Mouse (Mus musculus): ENCODE measurements around the gene Spsb4. TPM values are rescaled to one million over a fixed set of nuclear protein-coding genes. Genes with fewer than 3 reads are reported as not detected.

Spsb4 gene
- total and polyA plus RNA-seq, 3 experiments, result not detected

- Histone ChIP-seq H3K9ac (ENCODE audit: control insufficient read depth, low read depth, low read length, poor library complexity, severe bottlenecking) (no peak overlapping the region), H3K36me3 (ENCODE audit: control insufficient read depth in 1 of 2, insufficient read depth in 2 of 2, low read length in 2 of 2) (no peaks in the 10 kb centered on the region), H3K4me3 (ENCODE audit: control insufficient read depth in 1 of 2, insufficient read depth in 1 of 2, low read depth in 2 of 2, low read length in 2 of 2) (no peak overlapping the region), H3K9me3 (replicated peaks; ENCODE audit: insufficient read depth, low read length) (no peaks in the 10 kb centered on the region), H3K4me1 (ENCODE audit: control insufficient read depth in 1 of 2, insufficient read depth in 2 of 2, low read length in 2 of 2) (no peaks in the 10 kb centered on the region), H3K27me3 (ENCODE audit: control insufficient read depth in 1 of 2, insufficient read depth in 2 of 2, low read length in 2 of 2) (no peaks in the 10 kb centered on the region), H3K27ac (ENCODE audit: control insufficient read depth, low read depth, low read length) (no peak overlapping the region), H3K79me2 (ENCODE audit: control insufficient read depth, insufficient read depth, low read length, poor library complexity) (no peaks in the 10 kb centered on the region)
- DNase-seq (ENCODE audit: low read depth, low spot score), result no peak
- TF ChIP-seq GATA1 (IDR thresholded peaks at IDR 0.05; ENCODE audit: low read depth, low read length) (no peak), TBP (IDR thresholded peaks at IDR 0.05; ENCODE audit: low read depth, low read length) (no peak), NELFE (IDR thresholded peaks at IDR 0.05; ENCODE audit: low read depth, low read length) (no peak), MAX (IDR thresholded peaks at IDR 0.05; ENCODE audit: low read length) (no peak), ZMIZ1 (IDR thresholded peaks at IDR 0.05; ENCODE audit: low read depth, low read length) (no peak), BHLHE40 (IDR thresholded peaks at IDR 0.05; ENCODE audit: borderline replicate concordance, low read depth, low read length) (no peak), JUND (IDR thresholded peaks at IDR 0.05; ENCODE audit: low read depth, low read length) (no peak), MAFK (IDR thresholded peaks at IDR 0.05; ENCODE audit: borderline replicate concordance, low read depth, low read length) (no peak), CHD2 (IDR thresholded peaks at IDR 0.05; ENCODE audit: low read length) (no peak), MEF2A (IDR thresholded peaks at IDR 0.05; ENCODE audit: extremely low read depth, insufficient replicate concordance, low read depth, low read length, poor library complexity, severe bottlenecking) (no peak), CHD1 (IDR thresholded peaks at IDR 0.05; ENCODE audit: low read depth, low read length) (no peak), E2F4 (IDR thresholded peaks at IDR 0.05; ENCODE audit: borderline replicate concordance, low read depth, low read length) (no peak), TCF12 (IDR thresholded peaks at IDR 0.05; ENCODE audit: low read depth, low read length) (no peak), ELF1 (IDR thresholded peaks at IDR 0.05; ENCODE audit: low read depth, low read length) (no peak), MYC (IDR thresholded peaks at IDR 0.05; ENCODE audit: low read depth, low read length) (no peak), MAZ (IDR thresholded peaks at IDR 0.05; ENCODE audit: low read depth, low read length) (no peak), USF2 (IDR thresholded peaks at IDR 0.05; ENCODE audit: borderline replicate concordance in 1 of 2, insufficient read depth in 1 of 2, low read depth in 1 of 2, low read length in 2 of 2) (no peak)
These were observed 29.2 kb downstream of the Spsb4 start for GRCm38 (mm10) chr9:96989389-96989990.

DNA sequence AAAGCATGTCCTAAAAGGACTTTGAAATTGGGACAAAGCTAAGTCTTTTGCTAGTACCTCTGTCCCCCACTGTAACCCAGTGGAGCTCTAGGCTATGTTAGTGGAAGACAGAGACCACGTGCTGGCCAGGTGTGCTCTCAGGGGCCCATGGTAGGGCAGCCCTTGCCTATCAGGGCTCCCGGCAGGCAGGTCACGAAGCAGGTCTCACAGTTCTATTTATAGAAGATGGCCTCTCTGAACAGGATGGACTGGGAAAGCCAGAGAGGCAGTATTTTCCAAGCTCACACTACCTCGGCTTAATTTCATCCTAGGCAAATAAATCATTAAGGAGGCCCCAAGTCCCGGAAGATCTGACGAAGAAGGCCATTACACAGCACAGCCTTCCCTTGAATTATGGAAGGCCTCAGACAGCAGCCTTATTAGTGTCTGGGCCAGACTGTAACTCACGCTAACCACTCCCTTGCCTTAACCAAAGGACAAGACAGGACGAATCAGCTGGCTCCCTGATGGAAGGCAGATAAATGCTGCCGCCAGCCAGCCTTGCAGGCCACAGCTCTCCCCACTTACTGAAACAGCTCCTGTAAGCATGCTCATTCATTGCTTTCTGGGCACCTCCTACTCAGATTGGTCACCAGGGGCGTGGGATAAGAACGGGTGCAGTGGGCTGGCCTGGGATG is 31.7 kb downstream of the Spsb4 start:
- Histone ChIP-seq H3K4me3 (ENCODE audit: control insufficient read depth in 1 of 2, insufficient read depth in 1 of 2, low read depth in 2 of 2, low read length in 2 of 2) (no peak overlapping the region), H3K27me3 (ENCODE audit: control insufficient read depth in 1 of 2, insufficient read depth in 2 of 2, low read length in 2 of 2) (no peaks in the 10 kb centered on the region), H3K79me2 (ENCODE audit: control insufficient read depth, insufficient read depth, low read length, poor library complexity) (no peaks in the 10 kb centered on the region), H3K4me1 (ENCODE audit: control insufficient read depth in 1 of 2, insufficient read depth in 2 of 2, low read length in 2 of 2) (no peaks in the 10 kb centered on the region), H3K9ac (ENCODE audit: control insufficient read depth, low read depth, low read length, poor library complexity, severe bottlenecking) (no peak overlapping the region), H3K27ac (ENCODE audit: control insufficient read depth, low read depth, low read length) (no peak overlapping the region), H3K9me3 (replicated peaks; ENCODE audit: insufficient read depth, low read length) (no peaks in the 10 kb centered on the region), H3K36me3 (ENCODE audit: control insufficient read depth in 1 of 2, insufficient read depth in 2 of 2, low read length in 2 of 2) (no peaks in the 10 kb centered on the region)
- no peak for TF ChIP-seq MAFK (IDR thresholded peaks at IDR 0.05; ENCODE audit: borderline replicate concordance, low read depth, low read length)
- no peak for TF ChIP-seq USF2 (IDR thresholded peaks at IDR 0.05; ENCODE audit: borderline replicate concordance in 1 of 2, insufficient read depth in 1 of 2, low read depth in 1 of 2, low read length in 2 of 2)
- no peak for TF ChIP-seq TBP (IDR thresholded peaks at IDR 0.05; ENCODE audit: low read depth, low read length)
- no peak for TF ChIP-seq BHLHE40 (IDR thresholded peaks at IDR 0.05; ENCODE audit: borderline replicate concordance, low read depth, low read length)
- no peak for TF ChIP-seq CHD1 (IDR thresholded peaks at IDR 0.05; ENCODE audit: low read depth, low read length)
- no peak for TF ChIP-seq MAX (IDR thresholded peaks at IDR 0.05; ENCODE audit: low read length)
- no peak for TF ChIP-seq USF1 (IDR thresholded peaks at IDR 0.05; ENCODE audit: low read depth, low read length)
- DNase-seq (ENCODE audit: low read depth, low spot score), result no peak

Measured in MEL (cell line).